Mouse (Mus musculus) embryonic facial prominence, embryonic 14.5 days (tissue): ENCODE measurements around the gene Gm11985. TPM values are rescaled to one million over a fixed set of nuclear protein-coding genes. Genes with fewer than 3 reads are reported as not detected.

Experiments used
- ATAC-seq: fragments of 200-750 bp; cut with Nextera tagmentation; 2 replicates; pipeline ENCODE4 v1.8.0; 2017; ENCODE audit warnings: low read depth, moderate number of reproducible peaks, moderate TSS enrichment
- DNase-seq: peaks from one replicate; pipeline ENCODE4 v3.0.0-alpha.2; 2015; ENCODE audit warnings: low spot score
- H3K27ac ChIP-seq: fragments of 300-500 bp; sonication (generic); replicated peaks from 2 replicates; pipeline ENCODE4 v1.5.1; 2014; ENCODE audit warnings: low read depth, mild to moderate bottlenecking, low read length, moderate library complexity
- H3K27me3 ChIP-seq: fragments of 300-500 bp; sonication (generic); replicated peaks from 2 replicates; pipeline ENCODE4 v1.6.1; 2014; ENCODE audit warnings: low read length; ENCODE audit not compliant: control insufficient read depth, insufficient read depth
- H3K36me3 ChIP-seq: fragments of 300-500 bp; sonication (generic); 2 replicates; pipeline ENCODE4 v1.6.1; 2014; ENCODE audit warnings: low read length, mixed read lengths; ENCODE audit not compliant: control insufficient read depth, insufficient read depth
- H3K4me1 ChIP-seq: fragments of 300-500 bp; sonication (generic); 2 replicates; pipeline ENCODE4 v1.6.1; 2014; ENCODE audit warnings: antibody characterized with exemption, low read length; ENCODE audit not compliant: control insufficient read depth, insufficient read depth
- H3K4me2 ChIP-seq: fragments of 300-500 bp; sonication (generic); 2 replicates; pipeline ENCODE4 v1.6.1; 2014; ENCODE audit warnings: low read depth, mild to moderate bottlenecking, low read length, moderate library complexity, mixed read lengths
- H3K4me3 ChIP-seq: fragments of 300-500 bp; sonication (generic); 2 replicates; pipeline ENCODE4 v1.5.1; 2014; ENCODE audit warnings: low read depth, mild to moderate bottlenecking, low read length
- H3K9ac ChIP-seq: fragments of 300-500 bp; sonication (generic); 2 replicates; pipeline ENCODE4 v1.6.1; 2014; ENCODE audit warnings: low read depth, mild to moderate bottlenecking, low read length, moderate library complexity, mixed read lengths
- H3K9me3 ChIP-seq: fragments of 300-500 bp; sonication (generic); 2 replicates; pipeline ENCODE4 v1.6.1; 2016; ENCODE audit warnings: low read length; ENCODE audit not compliant: control insufficient read depth
- WGBS: fragments of 180-500 bp; shearing (Covaris S2); extraction: QIAGEN DNeasy Blood & Tissue Kit; methylation state at CpG from one replicate; pipeline ENCODE4 v1.1.7; 2014; 5-methylcytosine and 5-hydroxymethylcytosine counted together
- polyA plus RNA-seq: library from polyadenylated mRNA; unstranded; fragments of >200 nt; fragmentation: Nextera tagmentation; extraction: Ambion mirVana; gene quantifications from 2 replicates; pipeline ENCODE4 v1.2.1, GENCODE M21; 2014

The Gm11985 gene
- polyA plus RNA-seq = not detected in 2 replicates

- Histone ChIP-seq H3K27me3 (no peaks in the 10 kb centered on the region), H3K27ac (no peak within 1 kb of the TSS), H3K9ac (no peak within 1 kb of the TSS), H3K9me3 (no peaks in the 10 kb centered on the region), H3K36me3 (no peaks in the 10 kb centered on the region), H3K4me2 (no peak within 1 kb of the TSS), H3K4me1 (no peaks in the 10 kb centered on the region), H3K4me3 (no peak within 1 kb of the TSS)
- ATAC-seq (no peak), DNase-seq (no peak)
- WGBS = 86% methylated on average over 10 of the region's 13 CpGs
Measured at GRCm38 (mm10) chr11:7188469-7188868, at the start of gene Gm11985. TSS of gene Gm11985 (minus strand) at chr11:7188569.

- H3K4me3 ChIP-seq = no peak overlapping the region
- H3K36me3 ChIP-seq = no peaks in the 10 kb centered on the region
- ATAC-seq (peak; percentile 50), DNase-seq (peak; percentile 54)
- no peak overlapping the region for H3K4me2 ChIP-seq
- no peak overlapping the region for H3K27ac ChIP-seq
- H3K4me1 ChIP-seq = peaks cover 6% of the 10 kb centered on the region; the same call in 1 of the 2 replicates
- H3K27me3 ChIP-seq = no peaks in the 10 kb centered on the region
- H3K9me3 ChIP-seq = no peaks in the 10 kb centered on the region
- WGBS = 49% methylated on average over 6 of the region's 6 CpGs
- H3K9ac ChIP-seq = no peak overlapping the region
Measured at GRCm38 (mm10) chr11:7237712-7238111, 49.3 kb upstream of the Gm11985 start.

DNA sequence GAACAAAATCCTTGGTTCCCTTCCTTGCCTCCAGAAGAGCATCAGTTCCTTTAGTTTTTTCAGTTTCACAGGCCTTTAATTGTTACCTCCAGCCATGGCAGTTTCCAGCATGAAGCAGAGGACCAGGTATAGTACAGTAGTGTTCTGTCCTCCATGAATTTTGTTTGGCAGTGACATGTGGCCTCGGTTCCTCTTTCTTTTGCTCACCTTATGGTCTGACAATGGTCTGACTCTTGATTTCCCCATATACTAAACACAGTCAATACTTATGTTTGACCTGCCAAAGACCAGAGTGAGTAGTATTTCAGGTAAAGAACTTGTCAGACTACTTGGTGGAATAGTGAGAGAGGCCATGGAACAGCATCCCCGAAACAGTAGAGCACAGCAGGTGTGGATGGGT is 48.4 kb upstream of the Gm11985 start:
- WGBS = 87% methylated on average over 2 of the region's 2 CpGs
- Histone ChIP-seq H3K4me3 (no peak overlapping the region), H3K36me3 (no peaks in the 10 kb centered on the region), H3K4me2 (no peak overlapping the region), H3K9ac (no peak overlapping the region), H3K4me1 (peaks cover 6% of the 10 kb centered on the region; the same call in 1 of the 2 replicates), H3K27me3 (no peaks in the 10 kb centered on the region), H3K9me3 (no peaks in the 10 kb centered on the region), H3K27ac (no peak overlapping the region)
- DNase-seq (no peak), ATAC-seq (no peak)

GRCm38 (mm10) chr11:7234981-7235609 is 46.7 kb upstream of the Gm11985 start:
- H3K4me1 ChIP-seq = peaks cover 6% of the 10 kb centered on the region; the same call in 1 of the 2 replicates
- H3K4me2 ChIP-seq = no peak overlapping the region
- no peaks in the 10 kb centered on the region for H3K36me3 ChIP-seq
- DNase-seq (no peak), ATAC-seq (no peak)
- H3K27me3 ChIP-seq = no peaks in the 10 kb centered on the region
- 68% methylated on average over 3 of the region's 3 CpGs for whole genome bisulfite sequencing
- no peak overlapping the region for H3K4me3 ChIP-seq
- H3K9ac ChIP-seq = no peak overlapping the region
- peaks cover 3% of the 10 kb centered on the region; the same call in 1 of the 2 replicates for H3K9me3 ChIP-seq
- H3K27ac ChIP-seq = 0 out of 2 replicates have a peak overlapping the region, but pooled peaks have one; percentile 4

GRCm38 (mm10) chr11:7234436-7234835 is 46.1 kb upstream of the Gm11985 start:
- H3K4me2 ChIP-seq = no peak overlapping the region
- DNase-seq (peak; percentile 71), ATAC-seq (no peak)
- H3K36me3 ChIP-seq = no peaks in the 10 kb centered on the region
- no peak overlapping the region for H3K27ac ChIP-seq
- H3K4me1 ChIP-seq = peaks cover 6% of the 10 kb centered on the region; the same call in 1 of the 2 replicates
- H3K9me3 ChIP-seq = peaks cover 3% of the 10 kb centered on the region; the same call in 1 of the 2 replicates
- no peak overlapping the region for H3K9ac ChIP-seq
- H3K27me3 ChIP-seq = no peaks in the 10 kb centered on the region
- no peak overlapping the region for H3K4me3 ChIP-seq
- WGBS = 40% methylated on average over 1 of the region's 1 CpGs

DNA sequence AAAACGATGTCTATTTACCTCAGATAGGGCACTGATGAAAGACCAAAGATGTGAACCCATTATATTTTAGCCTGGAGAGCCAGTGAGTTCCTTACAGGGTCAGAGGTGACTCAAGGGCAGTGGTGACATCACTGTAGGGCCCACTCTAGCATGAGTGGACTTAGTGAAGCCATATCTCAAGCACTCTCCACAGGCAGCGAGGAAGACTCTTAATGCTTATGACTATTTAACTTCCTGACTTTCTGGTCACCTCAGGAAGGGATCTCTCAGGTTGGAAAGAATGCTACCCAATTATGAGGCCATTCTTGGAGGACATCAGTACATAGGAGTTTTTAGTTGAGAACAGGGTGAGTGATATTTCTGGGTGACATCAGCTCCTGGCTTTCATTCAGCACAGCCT is 45.0 kb upstream of the Gm11985 start:
- no peak for ATAC-seq
- H3K27ac ChIP-seq = no peak overlapping the region
- peaks cover 6% of the 10 kb centered on the region; the same call in 1 of the 2 replicates for H3K4me1 ChIP-seq
- peaks cover 3% of the 10 kb centered on the region; the same call in 1 of the 2 replicates for H3K9me3 ChIP-seq
- DNase-seq = no peak
- no peak overlapping the region for H3K9ac ChIP-seq
- no peaks in the 10 kb centered on the region for H3K36me3 ChIP-seq
- H3K27me3 ChIP-seq = no peaks in the 10 kb centered on the region
- no peak overlapping the region for H3K4me3 ChIP-seq
- no peak overlapping the region for H3K4me2 ChIP-seq
- 90% methylated on average over 2 of the region's 2 CpGs for WGBS

- DNase-seq (no peak), ATAC-seq (no peak)
- Histone ChIP-seq H3K4me2 (no peak overlapping the region), H3K27ac (no peak overlapping the region), H3K9me3 (peaks cover 3% of the 10 kb centered on the region; the same call in 1 of the 2 replicates), H3K36me3 (no peaks in the 10 kb centered on the region), H3K9ac (no peak overlapping the region), H3K27me3 (no peaks in the 10 kb centered on the region), H3K4me1 (peaks cover 6% of the 10 kb centered on the region; the same call in 1 of the 2 replicates), H3K4me3 (no peak overlapping the region)
- 90% methylated on average over 4 of the region's 4 CpGs for WGBS
Measured at GRCm38 (mm10) chr11:7231958-7232357, 43.6 kb upstream of the Gm11985 start.

DNA sequence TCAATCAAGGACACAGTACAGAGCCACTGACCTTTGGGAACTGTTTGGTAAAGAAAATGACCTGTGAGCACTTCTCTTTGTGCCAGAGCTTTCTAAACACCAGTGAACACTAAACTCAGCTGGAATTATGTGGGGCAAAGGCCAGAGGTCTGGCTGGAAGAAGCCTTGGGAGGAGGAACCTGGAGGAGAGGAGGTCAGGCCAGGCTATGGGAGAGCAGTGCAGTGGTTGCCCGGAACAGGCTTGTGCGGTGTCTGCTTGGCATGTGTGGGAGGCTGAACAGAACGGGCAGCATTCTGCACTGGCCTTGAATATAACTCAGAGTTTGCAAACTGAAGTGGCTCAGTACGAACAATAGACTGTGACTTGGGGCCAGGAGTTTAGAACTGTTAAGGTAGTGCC is 41.6 kb upstream of the Gm11985 start:
- H3K27ac ChIP-seq = no peak overlapping the region
- peaks cover 3% of the 10 kb centered on the region; the same call in 1 of the 2 replicates for H3K9me3 ChIP-seq
- H3K4me2 ChIP-seq = no peak overlapping the region
- H3K4me3 ChIP-seq = no peak overlapping the region
- no peak overlapping the region for H3K9ac ChIP-seq
- no peaks in the 10 kb centered on the region for H3K36me3 ChIP-seq
- DNase-seq (no peak), ATAC-seq (no peak)
- peaks cover 15% of the 10 kb centered on the region for H3K4me1 ChIP-seq
- H3K27me3 ChIP-seq = no peaks in the 10 kb centered on the region
- 70% methylated on average over 4 of the region's 4 CpGs for WGBS

DNA sequence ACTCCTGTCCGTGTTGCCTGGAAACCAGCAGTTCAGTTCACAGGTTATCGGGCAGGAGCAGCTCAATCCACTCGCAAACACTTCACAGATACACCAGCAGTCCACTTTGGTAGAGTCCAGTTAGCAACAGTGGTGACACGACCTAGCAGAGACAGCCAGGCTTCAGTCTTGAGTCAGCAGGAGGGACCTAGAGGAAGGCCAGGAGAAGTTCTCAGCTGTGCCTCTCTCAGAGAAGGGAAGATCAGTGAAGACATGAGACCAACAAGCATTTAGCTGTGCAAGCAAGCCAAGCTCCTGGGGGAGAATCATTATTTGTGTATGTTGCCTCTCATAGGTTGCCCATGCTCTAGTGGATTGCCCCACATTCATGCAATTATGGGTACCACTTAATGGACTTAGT is 39.7 kb upstream of the Gm11985 start:
- H3K4me1 ChIP-seq = peaks cover 10% of the 10 kb centered on the region
- ATAC-seq (no peak), DNase-seq (no peak)
- no peak overlapping the region for H3K9ac ChIP-seq
- peak overlapping the region; percentile 17; the same call in 1 of the 2 replicates for H3K27ac ChIP-seq
- peaks cover 3% of the 10 kb centered on the region; the same call in 1 of the 2 replicates for H3K9me3 ChIP-seq
- H3K4me3 ChIP-seq = no peak overlapping the region
- WGBS = 86% methylated on average over 4 of the region's 4 CpGs
- no peaks in the 10 kb centered on the region for H3K27me3 ChIP-seq
- H3K36me3 ChIP-seq = no peaks in the 10 kb centered on the region
- H3K4me2 ChIP-seq = no peak overlapping the region
